Mouse (Mus musculus) liver, embryonic 11.5 days (tissue): Measurements from ENCODE around the gene Gga3. TPM values are rescaled to one million over a fixed set of nuclear protein-coding genes. Genes with fewer than 3 reads are reported as not detected.
A peak's percentile ranks its signal among the peaks of the same experiment; 100 is the strongest.

Source experiments
- ATAC-seq: fragments of 200-750 bp; cut with Nextera tagmentation; replicated peaks from 2 replicates; pipeline ENCODE4 v1.8.0; 2017; ENCODE audit warnings: moderate number of reproducible peaks, mild to moderate bottlenecking, moderate TSS enrichment, moderate library complexity; ENCODE audit not compliant: low FRiP score
- DNase-seq: peaks from one replicate; pipeline ENCODE4 v3.0.0-alpha.2; 2017; ENCODE audit warnings: low spot score
- H3K27ac ChIP-seq: fragments of 300-500 bp; sonication (generic); 2 replicates; pipeline ENCODE4 v1.5.1; 2014; ENCODE audit warnings: mild to moderate bottlenecking, low read depth, low read length, control low read depth
- H3K27me3 ChIP-seq: fragments of 300-500 bp; sonication (generic); replicated peaks from 2 replicates; pipeline ENCODE4 v1.6.1; 2014; ENCODE audit warnings: low read length, mixed read lengths; ENCODE audit not compliant: control insufficient read depth, insufficient read depth
- H3K36me3 ChIP-seq: fragments of 300-500 bp; sonication (generic); 2 replicates; pipeline ENCODE4 v1.6.1; 2014; ENCODE audit warnings: mild to moderate bottlenecking, low read length, moderate library complexity, mixed read lengths; ENCODE audit not compliant: control insufficient read depth, insufficient read depth
- H3K4me1 ChIP-seq: fragments of 300-500 bp; sonication (generic); replicated peaks from 2 replicates; pipeline ENCODE4 v1.6.1; 2014; ENCODE audit warnings: low read length, mixed read lengths; ENCODE audit not compliant: control insufficient read depth, insufficient read depth
- H3K4me2 ChIP-seq: fragments of 300-500 bp; sonication (generic); 2 replicates; pipeline ENCODE4 v1.6.1; 2014; ENCODE audit warnings: mild to moderate bottlenecking, control low read depth, moderate library complexity
- H3K4me3 ChIP-seq: fragments of 300-500 bp; sonication (generic); 2 replicates; pipeline ENCODE4 v1.5.1; 2014; ENCODE audit warnings: low read depth, low read length, control low read depth
- H3K9ac ChIP-seq: fragments of 300-500 bp; sonication (generic); 2 replicates; pipeline ENCODE4 v1.6.1; 2014; ENCODE audit warnings: low read depth, low read length, control low read depth
- H3K9me3 ChIP-seq: fragments of 300-500 bp; sonication (generic); 2 replicates; pipeline ENCODE4 v1.6.1; 2016; ENCODE audit warnings: low read length, inconsistent platforms, mixed read lengths; ENCODE audit not compliant: control insufficient read depth
- WGBS: fragments of 180-500 bp; shearing (Covaris S2); extraction: QIAGEN DNeasy Blood & Tissue Kit; methylation state at CpG from one replicate; pipeline ENCODE4 v1.1.7; 2014; 5-methylcytosine and 5-hydroxymethylcytosine counted together
- polyA plus RNA-seq: library from polyadenylated mRNA; unstranded; fragments of >200 nt; fragmentation: Nextera tagmentation; extraction: Ambion mirVana; gene quantifications from 2 replicates; pipeline ENCODE4 v1.2.1, GENCODE M21; 2014

Gene Gga3
- polyA plus RNA-seq, 1 experiment from 2014 or later = 23.6 TPM

DNA sequence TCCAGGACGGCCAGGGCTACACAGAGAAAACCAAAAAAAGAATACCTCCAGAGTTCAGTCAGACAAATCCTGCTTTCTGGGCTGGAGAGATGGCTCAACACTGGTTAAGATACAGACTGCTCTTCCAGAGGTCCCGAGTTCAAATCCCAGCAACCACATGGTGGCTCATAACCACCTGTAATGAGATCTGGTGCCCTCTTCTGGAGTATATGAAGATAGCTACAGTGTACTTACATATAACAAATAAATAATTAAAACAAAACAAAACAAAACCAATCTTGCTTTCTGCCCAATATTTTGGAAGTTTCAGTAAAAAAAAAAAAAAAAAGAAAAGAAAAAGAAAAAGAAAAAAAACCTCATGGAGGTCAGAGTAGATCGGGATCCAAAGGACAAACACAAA, 8.6 kb downstream of the Gga3 start:
- peaks cover 47% of the 10 kb centered on the region for H3K36me3 ChIP-seq
- H3K4me1 ChIP-seq = peaks cover 6% of the 10 kb centered on the region; the same call in 1 of the 2 replicates
- no peak for ATAC-seq
- DNase-seq = no peak
- no peaks in the 10 kb centered on the region for H3K27me3 ChIP-seq
- no peaks in the 10 kb centered on the region for H3K9me3 ChIP-seq
- WGBS = 86% methylated on average over 3 of the region's 3 CpGs
- no peak overlapping the region for H3K4me3 ChIP-seq
- no peak overlapping the region for H3K27ac ChIP-seq
- no peak overlapping the region for H3K9ac ChIP-seq
- H3K4me2 ChIP-seq = no peak overlapping the region

- no peak for ATAC-seq
- no peak for DNase-seq
- H3K36me3 ChIP-seq = peaks cover 69% of the 10 kb centered on the region
- H3K27me3 ChIP-seq = no peaks in the 10 kb centered on the region
- WGBS = 82% methylated on average over 2 of the region's 2 CpGs
- no peaks in the 10 kb centered on the region for H3K4me1 ChIP-seq
- H3K4me3 ChIP-seq = no peak overlapping the region
- no peak overlapping the region for H3K9ac ChIP-seq
- H3K27ac ChIP-seq = no peak overlapping the region
- no peaks in the 10 kb centered on the region for H3K9me3 ChIP-seq
- no peak overlapping the region for H3K4me2 ChIP-seq
Observed at GRCm38 (mm10) chr11:115590526-115591075, 13.2 kb downstream of the Gga3 start.

DNA sequence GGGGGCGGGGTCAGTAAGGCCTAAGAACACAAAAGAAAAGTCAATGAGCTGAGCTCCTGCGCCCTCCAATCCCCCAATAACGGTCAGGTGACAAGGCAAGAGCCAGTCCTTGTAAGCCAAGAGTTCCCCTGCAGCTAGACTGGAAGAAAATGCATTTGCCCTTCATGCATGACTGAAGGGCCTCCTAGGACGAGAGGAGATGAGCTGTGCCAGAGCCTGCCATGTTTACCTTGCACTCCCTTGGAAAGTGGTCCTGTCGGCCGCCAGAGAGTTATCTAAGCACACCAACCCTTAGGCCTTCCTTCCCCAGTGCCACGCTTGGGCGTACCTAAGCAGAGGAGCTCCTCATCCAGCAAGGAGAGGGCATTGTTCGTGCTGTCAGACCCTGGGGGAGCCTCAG, 15.9 kb downstream of the Gga3 start:
- no peak for DNase-seq
- 83% methylated on average over 9 of the region's 9 CpGs for WGBS
- H3K27me3 ChIP-seq = no peaks in the 10 kb centered on the region
- no peak overlapping the region for H3K27ac ChIP-seq
- H3K9me3 ChIP-seq = no peaks in the 10 kb centered on the region
- ATAC-seq = no peak
- H3K9ac ChIP-seq = no peak overlapping the region
- no peak overlapping the region for H3K4me3 ChIP-seq
- no peaks in the 10 kb centered on the region for H3K4me1 ChIP-seq
- no peak overlapping the region for H3K4me2 ChIP-seq
- peaks cover 81% of the 10 kb centered on the region for H3K36me3 ChIP-seq

DNA sequence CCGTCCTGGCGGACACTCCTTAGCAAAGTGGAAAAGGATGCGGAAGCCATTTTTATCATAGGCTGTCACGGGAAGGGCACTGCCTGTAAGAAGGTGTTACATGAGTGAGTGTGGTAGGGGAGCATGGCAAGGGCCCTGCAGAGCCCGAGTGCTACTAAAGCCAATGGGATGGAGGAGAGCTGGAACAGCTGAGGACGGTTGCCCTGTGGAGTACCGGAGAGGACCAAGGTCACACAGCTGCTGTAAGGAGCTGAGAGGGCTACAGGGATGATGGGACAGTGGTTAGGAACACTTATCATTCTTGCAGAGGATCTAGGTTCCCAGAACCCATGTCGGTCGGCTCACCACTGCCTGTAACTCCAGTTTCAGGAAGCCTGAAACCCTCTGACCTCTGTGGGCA, 17.4 kb downstream of the Gga3 start:
- Histone ChIP-seq H3K36me3 (peaks cover 83% of the 10 kb centered on the region), H3K9ac (no peak overlapping the region), H3K4me1 (no peaks in the 10 kb centered on the region), H3K4me2 (no peak overlapping the region), H3K27ac (no peak overlapping the region), H3K9me3 (no peaks in the 10 kb centered on the region), H3K27me3 (no peaks in the 10 kb centered on the region), H3K4me3 (no peak overlapping the region)
- 86% methylated on average over 9 of the region's 9 CpGs for WGBS
- ATAC-seq (no peak), DNase-seq (no peak)

- no peak overlapping the region for H3K4me2 ChIP-seq
- no peaks in the 10 kb centered on the region for H3K4me1 ChIP-seq
- ATAC-seq (no peak), DNase-seq (no peak)
- H3K36me3 ChIP-seq = peaks cover 83% of the 10 kb centered on the region
- H3K4me3 ChIP-seq = no peak overlapping the region
- H3K27ac ChIP-seq = no peak overlapping the region
- H3K27me3 ChIP-seq = no peaks in the 10 kb centered on the region
- no peak overlapping the region for H3K9ac ChIP-seq
- 87% methylated on average over 7 of the region's 7 CpGs for WGBS
- H3K9me3 ChIP-seq = no peaks in the 10 kb centered on the region
Observed at GRCm38 (mm10) chr11:115585573-115586100, 18.2 kb downstream of the Gga3 start.

DNA sequence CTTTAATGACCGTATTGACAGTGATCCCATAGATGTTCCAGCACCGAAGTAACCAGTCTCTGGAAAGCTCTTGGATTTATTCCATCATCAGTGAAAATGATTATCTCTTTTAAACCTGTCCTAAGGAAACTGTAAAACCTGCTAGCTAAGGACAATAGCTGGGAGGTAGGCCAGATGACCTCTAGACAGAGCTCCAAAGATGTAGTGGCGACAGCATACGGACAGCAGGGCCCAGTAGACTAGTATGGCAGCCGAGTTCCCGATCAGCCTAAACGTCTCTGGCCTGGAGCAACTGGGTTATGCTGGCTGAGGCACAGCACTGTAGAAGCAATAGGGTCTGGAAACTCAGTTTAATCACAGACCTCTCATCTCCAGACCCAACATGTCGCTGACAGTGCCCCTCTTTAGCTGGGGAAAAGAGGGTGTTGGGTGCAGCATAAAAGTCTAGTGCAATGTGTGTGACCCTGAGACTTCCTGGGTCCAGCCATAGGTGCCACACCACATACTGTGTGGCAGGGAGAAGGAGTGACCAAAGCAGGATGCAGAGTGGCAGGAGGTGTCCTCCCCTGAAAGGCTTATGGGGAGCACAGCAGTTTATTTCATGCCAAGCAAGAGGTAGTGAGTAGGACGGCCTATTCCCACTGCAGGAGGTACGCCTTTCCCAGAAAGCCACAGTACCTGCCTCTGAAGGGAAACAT, 19.3 kb downstream of the Gga3 start:
- no peak for DNase-seq
- WGBS = 85% methylated on average over 10 of the region's 10 CpGs
- no peak overlapping the region for H3K9ac ChIP-seq
- no peaks in the 10 kb centered on the region for H3K27me3 ChIP-seq
- H3K27ac ChIP-seq = no peak overlapping the region
- H3K4me1 ChIP-seq = no peaks in the 10 kb centered on the region
- H3K9me3 ChIP-seq = no peaks in the 10 kb centered on the region
- peaks cover 80% of the 10 kb centered on the region for H3K36me3 ChIP-seq
- no peak overlapping the region for H3K4me3 ChIP-seq
- no peak overlapping the region for H3K4me2 ChIP-seq
- ATAC-seq = peak; percentile 27; the same call in 1 of the 2 replicates

DNA sequence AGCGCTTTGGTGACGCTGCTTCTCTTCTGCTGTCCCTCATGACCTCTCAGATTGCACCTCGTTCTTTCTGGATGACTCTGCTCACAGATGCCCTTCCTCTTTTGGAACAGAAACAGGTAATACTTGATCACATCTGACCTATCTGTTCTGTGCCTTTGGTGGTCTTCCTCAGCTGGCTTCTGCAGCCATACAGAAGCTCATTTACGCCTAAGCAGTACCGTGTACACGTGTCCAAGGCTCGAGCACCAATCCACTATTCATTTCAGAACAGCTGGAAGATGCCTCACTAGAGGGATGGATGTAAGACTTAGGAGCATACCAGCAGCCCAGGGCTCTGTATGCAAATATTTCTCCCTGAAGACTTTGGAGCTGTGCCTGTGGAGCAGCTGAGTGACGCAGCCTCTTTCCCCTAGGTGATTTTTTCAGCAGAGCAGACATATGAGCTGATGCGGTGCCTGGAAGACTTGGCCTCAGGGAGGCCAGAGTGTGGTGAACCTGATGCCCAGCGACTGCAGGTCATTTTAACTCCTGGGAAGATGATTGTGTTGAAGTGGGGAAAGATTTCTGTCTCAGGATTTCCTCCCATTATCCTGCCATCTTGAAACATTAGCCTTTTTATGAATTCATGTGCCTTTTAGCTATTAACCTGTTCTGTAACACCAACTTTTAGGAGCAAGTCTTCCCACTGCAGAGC, 20.8 kb downstream of the Gga3 start:
- Histone ChIP-seq H3K4me3 (no peak overlapping the region), H3K9me3 (no peaks in the 10 kb centered on the region), H3K27ac (no peak overlapping the region), H3K4me2 (no peak overlapping the region), H3K27me3 (no peaks in the 10 kb centered on the region), H3K4me1 (no peaks in the 10 kb centered on the region), H3K9ac (no peak overlapping the region), H3K36me3 (peaks cover 82% of the 10 kb centered on the region)
- DNase-seq = no peak
- ATAC-seq = no peak
- WGBS = 86% methylated on average over 10 of the region's 10 CpGs

DNA sequence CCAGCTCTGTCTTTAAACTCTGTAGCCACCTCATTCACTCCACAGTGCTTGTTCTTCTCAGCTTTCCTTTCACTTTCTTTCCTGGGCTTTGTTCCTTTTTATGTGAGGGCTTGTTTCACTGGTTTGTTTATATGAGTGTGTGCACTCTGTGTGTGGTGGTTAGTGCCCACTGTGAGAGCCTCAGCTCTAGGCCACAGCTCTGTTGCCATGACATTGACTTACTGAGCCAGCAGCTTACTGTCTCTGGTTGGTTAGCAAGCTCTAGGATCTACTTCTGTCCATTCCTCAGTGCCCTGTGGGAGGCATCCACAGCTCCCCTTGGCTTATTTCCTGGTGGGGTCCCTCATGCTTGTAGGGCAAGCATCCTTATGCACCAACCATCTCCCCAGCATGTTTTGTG, 24.8 kb downstream of the Gga3 start:
- H3K4me3 ChIP-seq = no peak overlapping the region
- no peak for DNase-seq
- H3K9ac ChIP-seq = no peak overlapping the region
- ATAC-seq = no peak
- H3K27me3 ChIP-seq = no peaks in the 10 kb centered on the region
- H3K27ac ChIP-seq = no peak overlapping the region
- H3K9me3 ChIP-seq = no peaks in the 10 kb centered on the region
- H3K4me1 ChIP-seq = no peaks in the 10 kb centered on the region
- no peak overlapping the region for H3K4me2 ChIP-seq
- peaks cover 56% of the 10 kb centered on the region for H3K36me3 ChIP-seq
